Mouse (Mus musculus) gastrocnemius, adult 8-10 months (tissue): ENCODE measurements at regions not wholly inside any gene's neighbourhood (a gene's known extent, or its start where the extent isn't known, plus 50 kb on each side); places are given as distances from the start of the nearest gene placed in this dataset.

ENCODE experiments used
- DNase-seq, 2 experiments: peaks; one replicate each; pipeline ENCODE4 v3.0.0; 2022; ENCODE audit warnings: low spot score in 2 of 2

DNA sequence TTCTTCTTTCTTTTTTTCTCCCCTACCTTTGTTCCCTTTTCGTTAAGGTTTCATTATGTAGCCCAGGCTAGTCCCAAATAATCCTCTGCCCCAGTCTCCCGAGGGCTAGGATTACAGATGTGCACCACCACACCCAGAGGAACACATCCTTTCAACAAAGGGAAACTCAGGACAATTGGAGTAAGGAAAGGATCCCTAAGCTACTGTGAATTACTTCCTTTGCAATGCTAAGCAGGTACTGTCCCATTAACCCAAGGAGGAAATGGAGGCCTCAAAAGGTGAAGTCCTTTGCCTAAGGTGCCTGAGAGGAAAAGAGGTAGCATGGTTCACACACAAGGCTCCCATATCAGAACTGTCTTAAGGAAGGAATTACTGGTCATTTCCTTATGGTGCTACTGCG lies 157.2 kb downstream of the En1 start:
- no peak for DNase-seq

DNA sequence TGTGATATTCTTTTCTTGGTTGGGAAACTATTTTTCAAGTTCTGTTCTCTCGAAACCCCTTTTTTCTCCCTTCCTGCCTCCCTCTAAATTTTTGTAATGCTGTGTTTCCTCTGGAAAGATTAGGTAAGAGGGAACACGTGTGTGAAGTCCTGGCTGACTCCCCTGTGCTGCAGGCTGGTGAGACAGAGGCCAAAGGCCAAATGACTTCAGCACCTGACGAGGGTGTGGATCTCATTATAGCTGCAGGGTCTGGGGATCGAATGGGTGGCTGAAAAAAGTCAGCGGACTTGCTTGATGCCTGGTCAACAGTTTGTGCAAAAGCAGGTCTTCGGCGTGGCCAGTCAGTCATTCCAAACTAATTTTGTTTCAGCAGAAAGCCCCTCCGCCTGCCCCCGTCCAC lies 159.1 kb downstream of the En1 start:
- no peak for DNase-seq

GRCm38 (mm10) chr1:120762498-120762897 lies 160.3 kb downstream of the En1 start:
- peak in 1 of 2 experiments; percentile 35 for DNase-seq

DNA sequence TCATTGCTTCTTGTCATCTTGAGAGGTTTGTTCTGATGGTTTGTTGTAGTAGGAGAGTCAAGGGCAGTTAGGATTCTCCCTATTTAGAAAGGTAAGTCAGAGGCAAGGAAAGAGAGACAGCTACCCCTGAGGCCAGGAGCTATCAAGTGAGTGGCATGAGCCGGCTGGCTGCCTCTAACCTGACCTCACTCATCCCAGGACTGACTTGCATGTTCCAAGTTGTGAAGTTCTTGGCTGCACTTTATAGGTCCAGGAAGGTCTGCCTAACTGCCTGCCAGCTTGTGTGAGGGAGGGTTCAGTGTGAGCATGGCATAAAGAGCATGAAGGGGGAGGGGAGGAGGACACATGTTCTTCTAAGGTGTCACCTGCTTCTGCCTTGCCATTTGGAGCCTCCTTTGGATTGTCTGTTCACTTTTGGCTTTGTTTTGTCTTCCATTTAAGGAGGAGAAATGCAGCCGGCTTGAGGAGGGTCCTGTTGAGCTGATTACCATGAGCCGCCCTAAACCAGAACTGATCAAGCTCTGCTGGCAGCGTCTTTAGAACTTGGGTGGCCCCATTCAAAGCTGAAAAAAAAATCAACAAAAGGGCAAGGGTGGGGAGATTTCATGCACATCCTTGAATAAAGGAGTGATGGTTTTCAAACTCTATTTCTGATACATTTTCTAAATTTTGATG lies 160.8 kb downstream of the En1 start:
- DNase-seq: peak; percentile 59 to 70

DNA sequence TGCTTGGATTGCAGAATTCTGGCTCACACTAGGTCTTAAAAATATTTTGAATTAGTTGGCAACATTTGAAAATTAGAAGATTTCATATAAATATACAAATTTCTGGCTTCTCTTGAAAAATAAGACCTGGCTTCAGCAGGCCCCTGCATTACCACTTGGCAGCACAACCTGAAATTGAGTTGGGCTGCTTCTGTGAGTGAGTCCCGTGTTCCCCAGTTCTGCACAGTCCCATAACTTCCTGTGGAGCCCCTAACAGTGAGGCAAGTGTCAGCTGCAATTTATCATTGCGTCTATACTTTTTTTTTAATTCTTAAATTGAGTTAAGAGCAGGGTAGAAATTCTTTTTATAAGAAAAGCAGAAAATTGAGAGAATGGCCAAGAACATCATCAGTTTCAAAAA lies 164.8 kb downstream of the En1 start:
- no peak for DNase-seq

DNA sequence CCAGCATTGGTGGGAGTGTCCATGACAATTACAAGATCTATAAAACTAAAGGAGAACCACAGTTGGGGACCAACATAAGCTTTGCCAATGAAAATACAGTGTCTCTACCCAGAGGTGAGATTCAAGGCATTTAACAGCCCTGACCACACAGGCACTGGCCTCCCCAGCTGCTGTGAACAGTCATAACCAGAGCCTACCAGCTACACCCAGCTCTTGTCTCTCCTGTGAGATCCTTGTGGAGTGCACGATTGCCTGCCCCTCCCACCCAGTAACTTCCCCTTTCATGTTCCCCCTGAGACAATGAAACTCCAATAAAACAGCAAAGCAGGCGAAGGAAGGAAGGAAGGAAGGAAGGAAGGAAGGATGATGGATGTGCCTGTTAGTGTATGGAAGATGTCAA lies 169.1 kb downstream of the En1 start:
- DNase-seq: no peak

- DNase-seq: no peak
These were observed 174.7 kb downstream of the En1 start for GRCm38 (mm10) chr1:120776906-120777305.

DNA sequence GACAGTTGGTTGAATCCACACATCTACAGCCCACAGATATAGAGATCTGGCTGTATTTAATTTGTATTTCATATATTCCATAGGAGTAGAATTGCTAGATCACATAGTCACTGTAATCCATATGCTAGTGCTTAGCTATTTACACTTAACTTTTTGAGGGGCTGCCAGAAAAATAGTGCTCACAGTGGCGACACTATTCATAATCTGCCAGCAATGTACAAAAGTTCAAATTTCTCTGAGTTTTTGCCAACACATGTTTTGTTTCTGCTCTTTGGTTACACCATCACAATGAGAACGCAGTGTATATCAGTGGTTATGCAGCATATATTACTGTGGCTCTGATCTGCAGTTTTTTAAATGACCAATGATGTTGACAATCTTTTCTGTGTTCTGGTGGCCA lies 175.2 kb downstream of the En1 start:
- DNase-seq: no peak

DNA sequence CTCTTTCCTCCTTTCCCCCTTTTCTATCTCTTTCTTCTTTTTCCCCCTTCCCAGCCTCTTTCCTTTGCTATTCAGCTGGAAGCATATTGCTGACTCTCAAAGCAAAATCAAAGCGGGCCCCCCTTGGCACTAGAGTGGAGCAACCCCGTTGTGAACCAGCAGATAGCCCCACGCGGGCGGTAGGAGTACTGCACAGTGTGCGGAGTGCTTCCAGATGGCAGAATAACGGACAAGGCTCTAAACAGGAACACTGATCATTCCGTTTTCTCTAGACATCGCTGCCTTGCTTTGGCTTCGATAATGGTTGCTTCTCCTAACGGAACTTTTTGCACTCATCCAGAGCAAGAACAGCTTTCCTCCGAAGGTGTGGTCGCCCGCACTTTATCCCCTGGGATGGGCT lies 193.0 kb downstream of the En1 start:
- peak in 1 of 2 experiments; percentile 9 for DNase-seq

- no peak for DNase-seq
These were observed 199.2 kb downstream of the En1 start for GRCm38 (mm10) chr1:120801248-120801979.

- DNase-seq: no peak
These were observed 199.8 kb downstream of the En1 start for GRCm38 (mm10) chr1:120801980-120802364.

DNA sequence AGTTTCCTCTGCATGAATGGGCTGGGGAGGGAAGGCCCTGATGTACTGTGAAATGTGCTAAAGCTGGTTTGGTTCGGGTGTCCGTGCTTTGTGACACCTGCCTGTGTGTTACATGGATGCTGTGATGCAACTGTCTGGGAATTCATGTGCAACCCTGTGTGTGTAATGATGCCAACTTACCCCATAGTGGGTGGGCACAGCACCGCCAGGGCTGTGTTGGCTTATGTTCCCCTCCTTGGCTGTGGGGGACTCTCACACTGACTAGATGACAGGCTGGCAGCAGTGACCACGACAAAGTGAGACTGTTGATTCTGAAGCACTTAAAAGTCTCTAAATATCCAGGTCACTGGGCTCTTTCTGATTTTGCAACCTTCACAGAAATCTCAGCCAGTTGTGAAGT lies 212.2 kb downstream of the En1 start:
- DNase-seq: no peak

DNA sequence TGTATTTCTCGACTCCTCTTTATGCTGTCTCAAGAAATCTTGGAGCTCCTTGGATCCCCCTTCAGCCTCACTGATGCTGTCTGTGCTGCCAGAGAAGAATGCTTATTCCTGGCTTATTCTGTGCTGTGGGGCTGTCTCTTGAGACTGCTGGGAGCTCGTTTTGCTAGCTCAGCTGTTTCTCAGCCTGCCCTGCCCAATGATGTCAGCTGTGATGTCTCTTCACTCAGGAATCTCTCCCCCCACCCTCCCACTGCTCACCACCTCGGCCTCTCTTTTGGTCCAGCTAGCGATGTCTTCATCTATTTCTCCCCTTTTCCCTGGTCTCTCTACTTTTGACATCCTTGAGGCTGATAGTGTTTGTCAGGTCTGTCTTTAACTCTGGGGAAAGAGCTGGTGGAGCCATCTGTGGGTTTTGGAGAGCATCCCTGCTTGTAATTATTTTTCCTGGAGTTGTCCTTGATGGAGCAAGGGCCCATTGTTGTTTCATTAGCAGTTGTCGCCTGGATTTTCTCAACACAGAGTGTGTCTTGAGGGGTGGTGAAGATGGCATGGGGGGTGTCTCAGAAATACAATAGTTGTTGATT lies 214.1 kb downstream of the En1 start:
- DNase-seq: no peak

DNA sequence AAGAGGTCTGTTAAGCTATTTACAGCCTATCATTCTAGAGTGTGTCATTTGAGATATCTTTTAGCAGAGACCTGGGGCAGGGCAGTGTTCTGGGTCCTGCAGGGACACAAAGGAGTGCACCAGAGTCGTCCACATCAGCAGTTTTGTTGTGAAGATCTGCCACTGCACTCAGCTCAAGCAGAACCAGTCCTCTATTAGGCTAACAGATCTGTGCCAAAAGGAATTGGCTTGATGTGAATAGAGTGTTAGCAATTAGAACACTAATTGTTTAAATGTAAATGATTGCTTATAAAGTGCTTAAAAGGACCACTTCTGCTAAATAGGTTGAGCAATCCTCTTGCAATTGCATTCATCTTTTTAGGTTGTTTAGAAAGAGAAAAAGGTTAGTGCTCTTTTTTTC lies 215.3 kb downstream of the En1 start:
- DNase-seq: no peak

DNA sequence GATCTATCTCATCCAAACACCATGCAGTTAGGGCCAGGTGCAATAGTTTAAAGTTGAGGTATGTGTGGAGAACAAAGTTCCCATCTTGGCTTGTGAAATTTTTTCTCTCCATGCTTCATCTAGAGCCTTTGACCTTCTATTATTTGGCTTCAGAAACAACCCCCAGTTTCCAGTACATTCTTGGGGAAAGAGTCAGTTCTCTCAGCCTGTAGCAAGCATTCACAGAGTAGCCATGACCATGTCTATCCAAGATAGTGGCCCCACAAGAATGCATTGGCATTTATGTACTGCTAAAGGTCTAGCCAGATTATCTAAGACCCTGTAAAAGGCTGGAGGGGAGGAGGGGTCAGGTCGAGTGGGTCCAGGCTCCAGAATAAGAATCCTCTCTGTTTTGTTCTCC lies 229.8 kb downstream of the En1 start:
- no peak for DNase-seq

DNA sequence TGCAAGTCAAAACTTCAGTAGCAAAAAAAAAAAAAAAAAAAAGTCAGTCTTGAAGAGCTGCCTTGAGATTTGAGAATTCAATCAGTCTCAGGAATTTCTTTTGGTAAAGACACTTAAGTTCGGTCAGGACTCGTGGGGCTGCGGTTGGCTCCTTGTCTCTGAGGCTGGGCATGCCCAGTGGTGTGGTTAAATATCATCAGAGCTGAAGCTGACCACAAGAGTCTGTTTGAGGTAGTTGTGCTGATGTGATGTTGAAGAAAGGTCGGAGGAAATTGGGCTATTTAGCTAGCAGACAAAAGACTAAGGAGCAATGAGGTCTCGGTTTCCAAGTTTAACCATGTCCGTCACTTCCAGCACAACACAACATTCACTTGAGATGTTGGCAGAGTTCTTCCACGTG lies 240.4 kb downstream of the En1 start:
- no peak for DNase-seq

GRCm38 (mm10) chr1:120846146-120846545 lies 243.9 kb downstream of the En1 start:
- DNase-seq: no peak

GRCm38 (mm10) chr1:120851860-120852503 lies 249.8 kb downstream of the En1 start:
- DNase-seq: no peak

- no peak for DNase-seq
These were observed 255.3 kb downstream of the En1 start for GRCm38 (mm10) chr1:120857566-120857965.

DNA sequence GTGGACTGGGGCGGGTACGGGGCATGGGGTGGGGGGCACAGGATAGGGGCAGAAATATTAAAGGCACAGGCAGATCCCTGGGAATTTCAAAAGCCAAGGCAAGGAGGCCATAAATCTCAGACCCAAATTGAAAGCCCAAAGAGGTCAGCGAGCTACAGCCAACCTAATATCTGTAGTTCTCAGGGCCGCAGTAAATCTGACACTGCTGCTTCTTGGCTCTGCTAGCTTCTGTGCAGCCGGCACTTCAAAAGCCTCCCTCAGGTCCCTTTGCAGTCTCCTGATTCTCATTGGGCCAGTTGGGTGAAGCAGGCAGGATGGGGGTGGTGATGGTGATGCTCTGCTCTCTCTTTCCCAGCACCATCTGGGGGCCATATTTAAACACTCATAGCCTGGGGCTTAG lies 257.3 kb downstream of the En1 start:
- no peak for DNase-seq

GRCm38 (mm10) chr1:120872554-120872953 lies 270.3 kb downstream of the En1 start:
- DNase-seq: no peak

DNA sequence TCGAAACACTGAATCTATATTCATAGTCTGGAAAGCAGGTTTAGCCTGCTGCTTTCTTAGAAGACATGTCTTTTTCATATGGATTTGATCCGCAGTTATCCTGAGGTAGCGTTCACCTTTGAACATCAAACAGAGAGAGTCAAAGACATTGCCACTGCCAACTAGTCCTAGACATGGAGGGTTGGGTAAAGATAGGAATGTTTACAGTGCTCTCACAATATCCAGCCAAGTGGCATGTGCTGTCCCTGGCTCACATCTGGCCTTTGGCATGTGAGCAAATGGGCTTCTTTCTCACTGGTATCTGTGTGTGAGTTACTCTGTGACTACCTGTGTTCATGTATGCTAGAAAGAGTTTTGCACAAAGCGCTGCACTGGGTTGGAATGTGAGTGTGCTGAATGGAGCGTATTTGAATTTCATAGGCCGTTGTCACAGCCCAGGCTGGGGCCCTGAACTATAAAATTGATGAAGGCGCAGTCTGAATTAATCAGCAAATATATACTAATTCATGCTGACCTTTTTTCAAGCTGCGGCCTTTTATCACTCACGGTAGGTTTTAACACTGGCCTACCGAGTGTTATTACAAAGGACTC lies 280.8 kb downstream of the En1 start:
- no peak for DNase-seq
